ENCODE assay signal across 8 mouse cellular contexts in the genomic region with DNA sequence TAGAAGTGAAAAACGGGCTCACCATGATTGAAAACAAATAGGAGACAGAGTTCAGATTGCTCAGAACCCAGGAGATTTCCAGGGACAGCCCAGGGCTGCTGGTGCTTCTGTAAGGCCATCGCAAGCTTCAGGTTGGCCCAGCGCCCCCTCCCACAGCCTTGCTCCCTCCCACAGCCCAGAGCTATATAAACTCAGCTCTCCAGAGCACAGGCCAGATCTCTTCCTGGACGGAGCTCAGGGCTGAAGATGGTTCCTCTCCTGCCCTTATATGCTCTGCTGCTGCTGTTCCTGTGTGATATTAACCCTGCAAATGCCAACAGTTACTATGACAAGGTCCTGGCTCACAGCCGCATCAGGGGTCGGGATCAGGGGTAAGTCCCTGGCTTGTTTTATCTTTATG. TPM values are rescaled to one million over a fixed set of nuclear protein-coding genes. Genes with fewer than 3 reads are reported as not detected.
DNase-seq lines count a peak whose midpoint lies in the region; ATAC-seq and TF ChIP-seq lines count a peak whose summit lies in the region.

A gene (plus strand): TSS at position 213 of the 400 bp plus-strand sequence.

- H3K9ac ChIP-seq in kidney, embryonic 14.5 days (ENCODE audit: low read depth, low read length), result peak within 1 kb of the TSS; percentile 23; the same call in 1 of the 2 replicates
- peak within 1 kb of the TSS; percentile 41; the same call in 1 of the 2 replicates for H3K9ac ChIP-seq in heart, embryonic 16.5 days (ENCODE audit: low read length)
- H3K9ac ChIP-seq in liver, embryonic 13.5 days, result no peak within 1 kb of the TSS
- no peak within 1 kb of the TSS for H3K9ac ChIP-seq in stomach, postnatal 0 days (ENCODE audit: low read length)

- H3K36me3 ChIP-seq in kidney, embryonic 14.5 days (ENCODE audit: control insufficient read depth, insufficient read depth, low read length), result no peaks in the 10 kb centered on the region
- H3K36me3 ChIP-seq in heart, embryonic 16.5 days (ENCODE audit: control insufficient read depth, insufficient read depth), result no peaks in the 10 kb centered on the region
- H3K36me3 ChIP-seq in liver, embryonic 13.5 days, result no peaks in the 10 kb centered on the region
- no peaks in the 10 kb centered on the region for H3K36me3 ChIP-seq in stomach, postnatal 0 days (ENCODE audit: control insufficient read depth, insufficient read depth, low read length)

- H3K4me2 ChIP-seq in kidney, embryonic 14.5 days (replicated peaks; ENCODE audit: low read depth, low read length), result peak within 1 kb of the TSS; percentile 13
- H3K4me2 ChIP-seq in heart, embryonic 16.5 days (ENCODE audit: low read depth, low read length), result peak within 1 kb of the TSS; percentile 34
- no peak within 1 kb of the TSS for H3K4me2 ChIP-seq in liver, embryonic 13.5 days
- peak within 1 kb of the TSS; percentile 40 for H3K4me2 ChIP-seq in stomach, postnatal 0 days (replicated peaks; ENCODE audit: low read depth)

- peak within 1 kb of the TSS; percentile 18; the same call in 1 of the 2 replicates for H3K4me3 ChIP-seq in kidney, embryonic 14.5 days (ENCODE audit: low read length)
- H3K4me3 ChIP-seq in heart, embryonic 16.5 days (ENCODE audit: low read length), result peak within 1 kb of the TSS; percentile 47
- H3K4me3 ChIP-seq in liver, embryonic 13.5 days (replicated peaks), result 0 out of 2 replicates have a peak within 1 kb of the TSS, but pooled peaks have one; percentile 19
- H3K4me3 ChIP-seq in stomach, postnatal 0 days (ENCODE audit: low read depth, low read length), result peak within 1 kb of the TSS; percentile 25

- WGBS in kidney, embryonic 14.5 days, result 33% methylated on average over 6 of the region's 6 CpGs
- WGBS in heart, embryonic 16.5 days, result 37% methylated on average over 6 of the region's 6 CpGs
- 33% methylated on average over 6 of the region's 6 CpGs for WGBS in liver, embryonic 13.5 days (ENCODE audit: insufficient replicate concordance)
- 34% methylated on average over 6 of the region's 6 CpGs for WGBS in stomach, postnatal 0 days

- H3K9me3 ChIP-seq in kidney, embryonic 14.5 days (ENCODE audit: control insufficient read depth, low read length), result no peaks in the 10 kb centered on the region
- H3K9me3 ChIP-seq in heart, embryonic 16.5 days (replicated peaks; ENCODE audit: control insufficient read depth, low read length), result no peaks in the 10 kb centered on the region
- no peaks in the 10 kb centered on the region for H3K9me3 ChIP-seq in liver, embryonic 13.5 days (replicated peaks)
- no peaks in the 10 kb centered on the region for H3K9me3 ChIP-seq in stomach, postnatal 0 days (ENCODE audit: control insufficient read depth, low read length)

- no peaks in the 10 kb centered on the region for H3K27me3 ChIP-seq in kidney, embryonic 14.5 days (ENCODE audit: control insufficient read depth, insufficient read depth, low read length)
- no peaks in the 10 kb centered on the region for H3K27me3 ChIP-seq in heart, embryonic 16.5 days (ENCODE audit: control insufficient read depth, insufficient read depth, low read length)
- no peaks in the 10 kb centered on the region for H3K27me3 ChIP-seq in liver, embryonic 13.5 days
- H3K27me3 ChIP-seq in stomach, postnatal 0 days (ENCODE audit: control insufficient read depth, insufficient read depth, low read length), result no peaks in the 10 kb centered on the region

- no peaks in the 10 kb centered on the region for H3K4me1 ChIP-seq in kidney, embryonic 14.5 days (ENCODE audit: control insufficient read depth, insufficient read depth, low read length)
- no peaks in the 10 kb centered on the region for H3K4me1 ChIP-seq in heart, embryonic 16.5 days (ENCODE audit: control insufficient read depth, insufficient read depth, low read length)
- peaks cover 2% of the 10 kb centered on the region; the same call in 1 of the 2 replicates for H3K4me1 ChIP-seq in liver, embryonic 13.5 days (replicated peaks)
- H3K4me1 ChIP-seq in stomach, postnatal 0 days (replicated peaks; ENCODE audit: control insufficient read depth, insufficient read depth), result no peaks in the 10 kb centered on the region

- no peak for TF ChIP-seq EP300 in stomach, postnatal 0 days (optimal IDR thresholded peaks at IDR 0.05)

- ATAC-seq in kidney, embryonic 14.5 days (ENCODE audit: low FRiP score, low TSS enrichment), result no peak; the same call in 1 of the 2 replicates
- peak; percentile 79; the same call in 1 of the 2 replicates for ATAC-seq in heart, embryonic 16.5 days (replicated peaks; ENCODE audit: extremely low read depth, insufficient read depth, low FRiP score)
- ATAC-seq in liver, embryonic 13.5 days (ENCODE audit: low read depth), result no peak
- peak; percentile 67; the same call in 1 of the 2 replicates for ATAC-seq in stomach, postnatal 0 days (ENCODE audit: low FRiP score, low TSS enrichment)

- no peak for TF ChIP-seq CTCF in stomach, postnatal 0 days (IDR thresholded peaks at IDR 0.05; ENCODE audit: low read depth)

- no peak within 1 kb of the TSS for H3K27ac ChIP-seq in kidney, embryonic 14.5 days (ENCODE audit: low read depth, low read length)
- peak within 1 kb of the TSS; percentile 44 for H3K27ac ChIP-seq in heart, embryonic 16.5 days (ENCODE audit: low read length)
- H3K27ac ChIP-seq in liver, embryonic 13.5 days, result no peak within 1 kb of the TSS
- H3K27ac ChIP-seq in stomach, postnatal 0 days (replicated peaks), result 0 out of 2 replicates have a peak within 1 kb of the TSS, but pooled peaks have one; percentile 5

- DNase-seq in kidney, adult 11 months, result no peak
- no peak for DNase-seq in adrenal gland, postnatal 25 days
- no peak for DNase-seq in liver, embryonic 13.5 days
- DNase-seq in stomach, postnatal 0 days (ENCODE audit: low spot score), result peak; percentile 15
- no peak for DNase-seq in thymus, postnatal 36 days
- DNase-seq in right cerebral cortex, adult 18-20 months, result no peak

RNA-seq across cellular contexts. Expression of the gene that starts here (rescaled TPM):
- 67.1 and 79.6 TPM in 2 replicates for polyA plus RNA-seq in kidney, embryonic 14.5 days (2014; fragmentation: Nextera tagmentation; extraction: Ambion mirVana)
- total RNA-seq in adrenal gland, postnatal 25 days (2021), result 45.6 and 53.5 TPM in 2 replicates
- polyA plus RNA-seq in heart, embryonic 16.5 days (2015; fragmentation: Nextera tagmentation; extraction: Ambion mirVana), result 394 and 476 TPM in 2 replicates
- polyA plus RNA-seq in liver, embryonic 13.5 days (2015; fragmentation: Nextera tagmentation; extraction: Ambion mirVana), result 21.9 and 26.3 TPM in 2 replicates
- polyA plus RNA-seq in stomach, postnatal 0 days (2015; fragmentation: Nextera tagmentation; extraction: Ambion mirVana), result 102 and 123 TPM in 2 replicates

Comparison
In these comparisons a context has a peak if more than half of its experiments do, and no peak if none do; other contexts are left out.
1. ATAC-seq: peak in heart, embryonic 16.5 days (single experiment) and stomach, postnatal 0 days (single experiment); none in kidney, embryonic 14.5 days (single experiment) and liver, embryonic 13.5 days (single experiment).
2. H3K27ac ChIP-seq: peak in heart, embryonic 16.5 days (single experiment) and stomach, postnatal 0 days (single experiment); none in kidney, embryonic 14.5 days (single experiment) and liver, embryonic 13.5 days (single experiment).
3. H3K9ac ChIP-seq: peak in kidney, embryonic 14.5 days (single experiment) and heart, embryonic 16.5 days (single experiment); none in liver, embryonic 13.5 days (single experiment) and stomach, postnatal 0 days (single experiment).
4. Peak in every context shown above with its lines, with median percentiles within 50 percentile points of each other: H3K4me3 ChIP-seq.